Mouse (Mus musculus) heart, embryonic 16.5 days (tissue): ENCODE measurements around the gene Lta. TPM values are rescaled to one million over a fixed set of nuclear protein-coding genes. Genes with fewer than 3 reads are reported as not detected.

Experiments
- ATAC-seq: fragments of 200-750 bp; cut with Nextera tagmentation; replicated peaks from 2 replicates; pipeline ENCODE4 v1.8.0; 2017; ENCODE audit warnings: moderate number of reproducible peaks; ENCODE audit not compliant: insufficient read depth, low FRiP score; ENCODE audit errors: extremely low read depth
- H3K27ac ChIP-seq: fragments of 300-500 bp; sonication (generic); 2 replicates; pipeline ENCODE4 v1.5.1; 2014; ENCODE audit warnings: mild to moderate bottlenecking, low read length, control low read depth, moderate library complexity
- H3K27me3 ChIP-seq: fragments of 300-500 bp; sonication (generic); 2 replicates; pipeline ENCODE4 v1.6.1; 2014; ENCODE audit warnings: low read length, mixed read lengths; ENCODE audit not compliant: control insufficient read depth, insufficient read depth
- H3K36me3 ChIP-seq: fragments of 300-500 bp; sonication (generic); 2 replicates; pipeline ENCODE4 v1.6.1; 2014; ENCODE audit not compliant: control insufficient read depth, insufficient read depth
- H3K4me1 ChIP-seq: fragments of 300-500 bp; sonication (generic); 2 replicates; pipeline ENCODE4 v1.6.1; 2014; ENCODE audit warnings: low read length, mixed read lengths; ENCODE audit not compliant: control insufficient read depth, insufficient read depth
- H3K4me2 ChIP-seq: fragments of 300-500 bp; sonication (generic); 2 replicates; pipeline ENCODE4 v1.6.1; 2014; ENCODE audit warnings: low read depth, mild to moderate bottlenecking, control low read depth, low read length
- H3K4me3 ChIP-seq: fragments of 300-500 bp; sonication (generic); 2 replicates; pipeline ENCODE4 v1.5.1; 2014; ENCODE audit warnings: mild to moderate bottlenecking, control low read depth, low read length
- H3K9ac ChIP-seq: fragments of 300-500 bp; sonication (generic); 2 replicates; pipeline ENCODE4 v1.6.1; 2014; ENCODE audit warnings: low read length, control low read depth
- H3K9me3 ChIP-seq: fragments of 300-500 bp; sonication (generic); replicated peaks from 2 replicates; pipeline ENCODE4 v1.6.1; 2016; ENCODE audit warnings: low read length; ENCODE audit not compliant: control insufficient read depth
- WGBS: fragments of 180-500 bp; shearing (Covaris S2); extraction: QIAGEN DNeasy Blood & Tissue Kit; methylation state at CpG from one replicate; pipeline ENCODE4 v1.1.7; 2014; 5-methylcytosine and 5-hydroxymethylcytosine counted together
- polyA plus RNA-seq: library from polyadenylated mRNA; unstranded; fragments of >200 nt; fragmentation: Nextera tagmentation; extraction: Ambion mirVana; gene quantifications from 2 replicates; pipeline ENCODE4 v1.2.1, GENCODE M21; 2015

Gene Lta
- polyA plus RNA-seq, 1 experiment from 2014 or later: 0.79 TPM

DNA sequence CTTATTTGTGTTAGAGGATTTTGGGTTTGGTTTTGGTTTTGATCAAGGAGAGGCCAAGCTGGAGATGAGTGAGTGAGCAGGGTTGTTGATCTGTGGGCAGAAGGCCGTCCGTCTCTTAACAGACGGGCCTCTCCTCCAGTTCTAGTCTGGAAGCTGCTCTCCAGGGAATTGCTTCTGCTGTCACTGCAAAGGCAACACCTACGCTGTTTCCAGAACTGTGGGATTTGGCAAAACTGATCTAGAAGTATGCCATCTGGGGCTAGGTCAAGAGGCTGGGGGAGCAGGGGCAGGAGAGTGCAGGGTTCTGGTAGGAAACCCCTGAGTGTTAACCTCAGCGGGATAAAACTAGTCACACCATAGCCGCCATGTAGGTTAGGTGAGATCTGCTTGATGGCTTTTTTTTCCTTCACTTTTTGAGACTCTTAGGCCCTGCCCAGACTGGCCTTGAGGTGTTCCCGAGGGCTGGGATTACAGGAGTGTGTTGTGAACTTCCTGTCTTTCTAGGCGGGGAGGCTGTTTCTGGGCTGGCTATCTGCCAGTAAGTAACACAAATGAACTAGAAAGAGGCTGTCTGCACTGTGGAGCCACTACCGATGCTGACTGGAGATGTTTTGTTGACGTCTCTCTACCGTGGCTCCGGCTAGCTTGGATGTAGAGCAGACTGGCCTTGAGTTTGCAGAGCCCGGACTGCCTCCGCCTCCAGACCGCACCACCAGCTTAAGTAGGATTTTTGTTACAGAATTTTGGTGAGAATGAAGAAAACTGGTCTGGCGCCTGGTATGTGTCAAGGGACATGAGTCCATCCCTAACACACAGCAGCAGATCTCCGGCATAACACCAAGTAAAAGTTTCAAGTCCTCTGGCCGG is 28.2 kb upstream of the Lta start, which contains the start of gene Atp6v1g2:
Gene Atp6v1g2, plus strand, starts transcription at position 547 of the 867 bp plus-strand sequence.
- Histone ChIP-seq H3K36me3 (peaks cover 21% of the 10 kb centered on the region), H3K27me3 (no peaks in the 10 kb centered on the region), H3K9ac (peak within 1 kb of the TSS; percentile 94), H3K4me3 (peak within 1 kb of the TSS; percentile 75), H3K4me2 (peak within 1 kb of the TSS; percentile 89), H3K27ac (peak within 1 kb of the TSS; percentile 94), H3K4me1 (peaks cover 32% of the 10 kb centered on the region), H3K9me3 (no peaks in the 10 kb centered on the region)
- ATAC-seq: no peak
- 50% methylated on average over 18 of the region's 18 CpGs for WGBS

DNA sequence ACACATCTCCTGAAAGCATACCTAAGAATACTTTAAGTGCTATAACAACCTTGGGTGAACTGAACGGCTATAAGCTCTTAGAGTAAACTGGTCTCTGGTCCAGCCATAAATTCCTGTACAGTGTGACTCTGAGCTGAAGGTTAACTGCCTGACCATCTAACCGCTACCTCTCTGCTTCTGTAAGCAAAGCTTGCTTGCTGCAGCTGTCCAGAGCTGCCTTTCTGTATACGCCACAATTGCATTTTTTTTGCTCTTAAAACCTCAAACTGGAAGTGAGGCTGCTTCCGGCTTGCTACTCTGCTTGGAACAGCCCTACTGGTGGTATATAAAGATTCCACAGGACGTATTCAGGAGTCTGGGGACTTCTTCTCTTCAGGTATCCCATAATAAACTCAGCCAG is 27.5 kb upstream of the Lta start:
- H3K27ac ChIP-seq: peak overlapping the region; percentile 94
- peaks cover 21% of the 10 kb centered on the region for H3K36me3 ChIP-seq
- no peak overlapping the region for H3K4me3 ChIP-seq
- H3K4me2 ChIP-seq: peak overlapping the region; percentile 89
- peak overlapping the region; percentile 50 for H3K9ac ChIP-seq
- 74% methylated on average over 5 of the region's 5 CpGs for WGBS
- H3K27me3 ChIP-seq: no peaks in the 10 kb centered on the region
- peaks cover 32% of the 10 kb centered on the region for H3K4me1 ChIP-seq
- ATAC-seq: no peak
- no peaks in the 10 kb centered on the region for H3K9me3 ChIP-seq

DNA sequence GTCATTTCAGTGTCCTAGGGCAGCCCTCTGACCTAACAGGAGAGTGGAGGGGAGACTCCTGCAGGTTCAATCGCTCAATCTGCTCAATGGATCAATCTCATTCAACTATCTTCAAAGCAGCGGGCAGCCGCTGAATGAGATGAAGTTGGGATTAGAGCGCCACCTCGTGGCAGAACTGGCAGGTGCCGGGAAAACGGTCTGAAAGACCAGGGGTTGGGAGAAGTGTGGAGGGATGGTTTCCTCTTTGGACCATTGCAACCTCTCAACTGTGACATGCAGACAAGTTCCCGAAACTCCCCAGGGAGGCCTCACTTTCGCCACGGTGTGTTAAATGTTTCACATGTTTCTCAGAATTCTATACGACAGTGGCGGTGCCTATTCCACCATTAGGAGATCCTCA is 26.9 kb upstream of the Lta start:
- Histone ChIP-seq H3K36me3 (peaks cover 21% of the 10 kb centered on the region), H3K4me2 (peak overlapping the region; percentile 8; the same call in 1 of the 2 replicates), H3K4me3 (no peak overlapping the region), H3K27ac (no peak overlapping the region), H3K4me1 (peaks cover 32% of the 10 kb centered on the region), H3K27me3 (no peaks in the 10 kb centered on the region), H3K9me3 (no peaks in the 10 kb centered on the region), H3K9ac (no peak overlapping the region)
- ATAC-seq: no peak
- WGBS: 13% methylated on average over 12 of the region's 12 CpGs

DNA sequence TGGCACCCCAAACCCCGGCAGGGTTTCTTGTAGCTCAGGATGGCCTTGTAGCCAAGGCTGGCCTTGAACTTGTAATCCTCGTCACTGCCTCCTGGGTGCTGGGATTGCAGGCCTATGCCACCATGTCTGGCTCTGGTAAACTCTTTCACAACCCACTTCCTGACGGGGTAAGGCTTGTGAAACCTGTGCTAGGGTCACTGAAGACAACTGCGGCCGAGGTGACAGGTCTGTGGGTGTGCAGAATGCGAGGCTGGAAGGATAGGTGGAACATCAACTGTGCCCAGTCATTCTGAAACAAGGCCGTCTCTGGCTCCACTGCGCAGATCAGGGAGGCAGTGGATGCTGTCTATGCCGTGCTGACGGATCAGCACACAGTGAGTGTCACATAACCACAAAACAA is 25.9 kb upstream of the Lta start:
- Histone ChIP-seq H3K27me3 (no peaks in the 10 kb centered on the region), H3K9ac (no peak overlapping the region), H3K4me2 (no peak overlapping the region), H3K4me3 (no peak overlapping the region), H3K27ac (no peak overlapping the region), H3K9me3 (no peaks in the 10 kb centered on the region), H3K4me1 (peaks cover 28% of the 10 kb centered on the region), H3K36me3 (peaks cover 21% of the 10 kb centered on the region)
- WGBS: 89% methylated on average over 10 of the region's 10 CpGs
- ATAC-seq: no peak

DNA sequence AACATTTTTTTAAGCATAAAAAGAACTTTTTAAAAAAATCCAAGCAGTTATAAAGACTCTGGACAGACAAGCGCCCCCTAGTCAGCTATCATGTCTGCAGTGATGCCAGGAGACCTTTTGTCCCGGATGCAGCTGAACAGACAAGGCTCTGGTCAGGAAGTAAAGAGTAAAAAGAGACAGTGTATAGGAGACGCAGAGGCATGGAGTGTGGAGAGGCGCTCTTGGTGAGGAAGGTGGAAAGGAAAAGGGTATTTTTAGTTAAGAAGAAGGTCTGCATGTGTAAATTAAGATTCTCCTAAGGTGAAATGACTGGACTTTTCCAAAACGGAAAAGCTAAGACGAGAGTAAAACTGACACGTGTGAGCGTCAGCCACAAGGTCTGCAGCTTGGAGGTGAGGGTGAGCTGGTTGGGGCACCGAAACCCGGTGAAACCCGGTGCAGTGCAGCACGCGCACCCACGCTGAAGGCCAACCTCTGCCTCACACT is 21.5 kb upstream of the Lta start:
- ATAC-seq: no peak; the same call in 1 of the 2 replicates
- Histone ChIP-seq H3K4me2 (no peak overlapping the region), H3K4me3 (no peak overlapping the region), H3K27me3 (no peaks in the 10 kb centered on the region), H3K4me1 (0 out of 2 replicates have a peak, but pooled peaks cover 2% of the 10 kb centered on the region), H3K9ac (no peak overlapping the region), H3K36me3 (peaks cover 29% of the 10 kb centered on the region), H3K27ac (peak overlapping the region; percentile 23; the same call in 1 of the 2 replicates), H3K9me3 (no peaks in the 10 kb centered on the region)
- WGBS: 71% methylated on average over 14 of the region's 14 CpGs

DNA sequence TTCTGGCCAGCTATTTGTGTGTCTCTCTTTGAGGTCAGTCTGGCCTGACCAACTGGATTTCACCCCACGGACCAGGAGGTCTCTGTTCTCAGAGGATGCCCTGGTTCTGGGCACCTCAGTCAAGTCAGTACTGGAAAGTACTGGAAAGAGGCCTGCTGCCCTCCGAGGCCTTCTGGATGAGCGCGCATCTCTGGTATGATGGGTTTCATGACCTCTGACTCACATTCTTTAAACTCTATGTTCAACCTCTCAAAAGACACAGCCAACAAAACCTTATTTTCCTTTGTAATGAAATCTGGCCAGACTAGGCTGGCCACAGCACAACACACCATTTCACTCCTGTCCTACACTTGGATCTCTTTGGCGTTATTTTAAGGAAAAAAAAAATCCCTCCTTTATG is 20.3 kb upstream of the Lta start:
- H3K4me1 ChIP-seq: 0 out of 2 replicates have a peak, but pooled peaks cover 4% of the 10 kb centered on the region
- H3K9ac ChIP-seq: no peak overlapping the region
- 93% methylated on average over 5 of the region's 5 CpGs for WGBS
- H3K9me3 ChIP-seq: no peaks in the 10 kb centered on the region
- H3K36me3 ChIP-seq: peaks cover 24% of the 10 kb centered on the region
- no peak overlapping the region for H3K4me3 ChIP-seq
- H3K4me2 ChIP-seq: no peak overlapping the region
- H3K27ac ChIP-seq: no peak overlapping the region
- ATAC-seq: no peak
- H3K27me3 ChIP-seq: no peaks in the 10 kb centered on the region

DNA sequence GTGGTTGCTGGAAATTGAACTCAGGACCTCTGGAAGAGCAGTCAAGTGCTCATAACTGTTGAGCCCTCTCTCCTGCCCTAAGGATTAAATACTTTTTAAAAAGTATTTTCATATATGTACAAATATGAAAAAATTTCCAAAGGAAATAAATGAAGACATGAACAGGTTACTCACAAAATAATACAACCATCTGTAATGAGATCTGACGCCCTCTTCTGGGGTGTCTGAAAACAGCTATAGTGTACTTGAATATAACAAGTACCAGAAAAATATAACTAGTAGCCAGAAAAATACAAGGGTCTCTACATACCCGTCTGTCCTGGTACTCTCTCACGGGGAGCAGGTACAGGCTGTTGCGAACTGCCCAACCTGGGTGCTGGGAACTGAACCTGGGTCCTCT is 19.5 kb upstream of the Lta start:
- no peak for ATAC-seq
- WGBS: 95% methylated on average over 4 of the region's 4 CpGs
- peaks cover 19% of the 10 kb centered on the region for H3K36me3 ChIP-seq

DNA sequence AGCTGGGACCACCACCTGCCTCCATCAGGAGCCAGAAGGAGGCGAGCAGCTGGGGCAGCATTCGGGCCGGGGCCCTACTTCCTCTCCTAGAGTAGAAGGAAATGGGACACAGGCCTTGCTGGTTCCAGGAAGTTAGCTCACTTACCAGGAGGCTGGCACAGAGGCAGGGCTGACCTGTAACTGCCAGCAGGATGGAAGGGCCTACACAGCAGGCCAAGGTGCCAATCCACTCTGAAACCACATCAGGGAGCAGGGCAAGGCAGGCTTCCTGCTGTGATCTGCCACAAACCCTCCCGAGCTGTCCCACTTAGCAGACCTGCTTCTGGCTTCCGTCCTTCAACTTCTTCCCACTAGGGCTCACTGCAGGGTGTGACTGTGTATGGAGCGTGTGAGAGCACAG is 17.1 kb upstream of the Lta start:
- peaks cover 8% of the 10 kb centered on the region; the same call in 1 of the 2 replicates for H3K36me3 ChIP-seq
- no peak overlapping the region for H3K4me2 ChIP-seq
- peaks cover 9% of the 10 kb centered on the region for H3K4me1 ChIP-seq
- H3K9me3 ChIP-seq: no peaks in the 10 kb centered on the region
- peak; percentile 11; the same call in 1 of the 2 replicates for ATAC-seq
- no peaks in the 10 kb centered on the region for H3K27me3 ChIP-seq
- peak overlapping the region; percentile 24 for H3K27ac ChIP-seq
- no peak overlapping the region for H3K9ac ChIP-seq
- H3K4me3 ChIP-seq: no peak overlapping the region
- WGBS: 59% methylated on average over 6 of the region's 6 CpGs

More for the DNA sequence above, 19.5 kb upstream of the Lta start:
- Histone ChIP-seq H3K27ac (no peak overlapping the region), H3K9me3 (no peaks in the 10 kb centered on the region), H3K27me3 (no peaks in the 10 kb centered on the region), H3K4me3 (no peak overlapping the region), H3K9ac (no peak overlapping the region), H3K4me1 (peaks cover 7% of the 10 kb centered on the region; the same call in 1 of the 2 replicates), H3K4me2 (no peak overlapping the region)
